Mouse (Mus musculus) ES-CJ7 (cell line): ENCODE measurements around the gene Pde4b.

Experiments
- DNase-seq: peaks from one replicate; pipeline ENCODE4 v3.0.0; 2011; ENCODE audit warnings: low read depth, low spot score

The Pde4b gene

DNA sequence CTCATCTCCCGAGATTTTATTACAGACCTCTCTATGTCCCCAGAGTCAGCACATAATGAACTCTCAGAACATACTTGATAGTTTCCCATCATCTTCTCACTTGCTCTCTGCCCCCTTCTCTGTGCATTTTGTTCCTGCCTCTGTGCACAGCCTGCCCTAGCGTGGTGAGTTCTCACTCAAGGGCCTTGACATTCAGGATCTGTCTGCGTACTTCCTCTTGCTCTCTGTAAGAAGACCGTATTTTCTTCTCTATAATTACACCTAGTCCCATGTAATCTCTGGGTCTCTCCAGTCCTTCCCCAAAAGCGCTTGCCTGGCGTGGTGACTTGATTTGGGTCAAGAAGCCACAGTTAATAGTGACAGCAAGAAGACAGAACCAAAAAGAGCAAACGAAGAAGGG is 568.0 kb downstream of the Pde4b start:
- DNase-seq = no peak

DNA sequence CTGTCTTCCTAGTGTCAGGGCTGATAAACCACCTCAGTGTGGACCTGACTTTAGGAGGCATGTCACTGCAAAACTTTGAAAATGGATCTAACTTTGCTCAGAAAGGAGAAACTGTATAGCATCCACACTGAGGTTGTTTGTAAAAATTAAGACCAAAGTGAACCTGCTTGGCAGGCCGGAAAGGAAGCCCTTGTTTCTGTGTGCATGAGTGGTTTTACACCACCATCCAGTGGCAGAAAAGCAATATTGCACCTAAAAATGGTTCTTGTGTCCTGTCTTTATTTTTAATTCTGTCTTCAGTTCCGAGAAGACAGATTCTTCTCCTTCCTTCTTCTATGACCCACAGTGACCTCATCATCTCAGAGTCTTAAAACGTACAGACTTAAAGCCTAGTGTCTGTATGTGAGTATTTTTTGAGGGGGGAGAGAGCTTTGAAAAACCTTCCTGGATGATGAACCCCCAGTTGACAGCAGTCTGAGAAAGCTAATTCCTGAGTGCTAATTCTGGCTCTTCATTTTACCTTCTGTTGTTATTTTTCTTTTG is 569.2 kb downstream of the Pde4b start:
- DNase-seq = peak; percentile 34
